Mouse (Mus musculus): ENCODE results near the gene Banp. TPM values are rescaled to one million over a fixed set of nuclear protein-coding genes. Genes with fewer than 3 reads are reported as not detected.

Banp gene
- total RNA-seq, 2 experiments from 2014 or later: 8.5 to 19.2 TPM

DNA sequence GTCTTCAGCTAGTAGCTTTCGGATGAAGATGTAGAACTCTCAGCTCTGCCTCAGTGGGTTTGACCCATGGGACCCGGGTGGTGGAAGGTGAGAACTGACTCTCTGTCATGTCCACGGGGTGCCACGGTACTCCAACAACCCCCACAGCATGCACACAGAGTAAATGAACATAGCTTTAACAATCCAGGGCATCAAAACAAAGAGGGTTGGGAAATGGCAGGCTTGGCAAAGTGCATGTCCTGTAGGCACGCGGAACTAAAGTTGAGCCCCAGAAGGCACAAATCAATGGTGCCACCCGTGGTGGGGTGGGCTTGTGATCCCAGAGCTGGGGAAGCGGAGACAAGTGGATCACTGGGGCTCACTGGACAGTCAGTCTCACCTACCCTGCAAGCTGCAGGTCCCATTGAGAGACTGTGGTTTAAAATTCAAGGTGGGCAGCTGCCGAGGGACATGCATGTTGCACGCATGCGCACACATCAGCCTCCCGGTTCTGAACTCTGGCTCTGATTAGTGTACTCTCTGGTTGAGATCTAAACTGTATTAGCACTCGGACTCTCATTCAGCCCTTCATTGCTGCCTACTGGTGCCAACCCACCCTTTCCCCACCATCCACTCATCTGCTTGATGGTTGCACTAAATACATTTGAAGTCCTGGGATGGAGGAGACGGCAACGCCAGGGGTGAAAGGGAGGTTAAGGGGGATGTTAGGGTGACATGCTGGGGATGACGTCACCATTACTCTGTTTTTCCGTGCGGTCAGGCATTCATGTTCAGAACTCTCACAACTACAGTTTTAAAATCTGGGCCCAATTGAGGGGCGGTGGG, 1.0 kb upstream of the Banp start:
- intact Hi-C loops (cut with DNase I): no loop called here
- DNase-seq: no peak

DNA sequence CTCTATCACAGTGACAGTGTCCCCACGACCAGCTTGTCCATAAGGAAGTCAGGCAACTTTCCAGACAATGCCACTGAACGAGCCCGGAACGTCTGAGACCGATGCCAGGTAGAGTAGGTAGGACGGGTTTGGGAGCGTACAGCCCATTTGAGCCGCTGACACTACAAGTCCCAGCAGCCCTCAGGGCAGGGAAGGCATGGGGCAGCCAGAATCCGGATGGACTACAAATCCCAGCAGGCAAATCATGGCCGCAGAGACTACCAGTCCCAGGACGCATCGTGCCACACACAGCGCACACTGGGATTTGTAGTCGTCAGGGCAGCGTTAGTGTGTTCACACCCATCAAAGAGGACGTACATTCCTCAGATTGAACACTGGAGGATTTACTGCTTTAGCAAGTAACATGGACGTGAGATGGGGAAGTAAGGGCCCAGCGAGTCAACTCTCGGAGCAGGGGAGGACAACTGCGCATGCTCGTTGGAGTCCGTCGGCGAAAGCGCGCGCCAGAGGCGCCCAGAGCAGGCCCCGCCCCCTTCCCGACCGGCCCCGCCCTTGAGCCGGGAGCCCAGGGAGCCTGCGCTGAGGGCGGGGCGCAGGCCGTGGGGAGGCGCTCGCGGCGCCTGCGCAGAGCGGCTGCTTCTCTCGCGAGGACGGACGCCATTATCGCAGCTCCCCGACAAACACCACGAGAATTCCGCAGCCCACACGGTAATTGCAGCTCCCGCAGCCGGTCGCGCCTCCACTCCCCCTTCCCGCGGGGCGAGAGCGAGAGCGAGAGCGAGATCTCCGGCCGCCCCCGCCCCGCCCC, 595 bp downstream of the Banp start:
- intact Hi-C loops (cut with DNase I): no loop called here
- peak; percentile 98 to 100 for DNase-seq

DNA sequence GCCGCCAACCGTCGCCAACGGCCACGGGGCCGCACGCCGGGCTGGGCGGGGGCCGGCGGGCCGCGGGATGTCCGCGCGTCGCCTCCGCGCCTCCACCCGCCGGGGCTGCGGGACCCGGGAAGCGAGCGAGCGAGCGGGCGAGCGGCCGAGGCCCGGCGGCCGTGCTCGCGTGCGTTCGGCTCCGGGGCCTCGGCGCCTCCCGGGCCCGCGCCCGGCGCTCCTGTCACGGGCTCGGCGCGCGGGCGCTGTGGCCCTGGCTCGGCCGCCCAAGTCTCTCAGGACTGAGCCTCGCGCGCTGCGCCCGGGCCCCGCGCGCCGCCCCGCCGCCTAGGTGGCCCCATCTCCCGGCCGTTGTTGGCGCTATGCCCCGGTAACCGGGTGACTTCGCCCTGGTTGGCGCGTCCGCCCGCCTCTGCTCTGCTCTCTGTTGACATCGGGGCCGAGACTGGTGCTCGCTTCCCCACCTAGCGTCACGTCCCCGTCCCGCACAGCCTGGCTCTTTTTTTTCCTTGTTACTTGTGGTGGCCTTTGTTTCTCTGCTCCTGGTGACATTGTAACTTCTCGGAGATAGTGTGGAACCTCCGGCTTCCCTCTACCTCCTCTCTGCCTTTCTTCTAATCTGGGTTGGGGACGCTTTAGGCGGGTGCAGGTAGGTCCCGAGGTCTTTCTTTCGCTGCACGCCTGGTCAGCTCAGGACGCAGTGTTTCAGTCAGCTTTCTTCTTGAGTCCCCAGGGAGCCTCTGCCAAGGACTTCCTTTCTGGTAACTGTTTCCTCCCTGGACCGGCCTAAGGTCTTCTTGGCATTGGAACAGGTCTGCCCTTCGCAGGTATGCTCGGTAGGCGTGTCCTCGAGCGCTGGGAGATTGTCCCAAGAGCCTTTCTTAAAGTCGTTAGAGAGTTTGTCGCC, 1.5 kb downstream of the Banp start:
- intact Hi-C loops (cut with DNase I): no loop called here
- peak; percentile 62 to 65 for DNase-seq

GRCm38 (mm10) chr8:121951656-121952009, 2.1 kb downstream of the Banp start:
- DNase-seq: no peak
- intact Hi-C loops (cut with DNase I): no loop called here

DNA sequence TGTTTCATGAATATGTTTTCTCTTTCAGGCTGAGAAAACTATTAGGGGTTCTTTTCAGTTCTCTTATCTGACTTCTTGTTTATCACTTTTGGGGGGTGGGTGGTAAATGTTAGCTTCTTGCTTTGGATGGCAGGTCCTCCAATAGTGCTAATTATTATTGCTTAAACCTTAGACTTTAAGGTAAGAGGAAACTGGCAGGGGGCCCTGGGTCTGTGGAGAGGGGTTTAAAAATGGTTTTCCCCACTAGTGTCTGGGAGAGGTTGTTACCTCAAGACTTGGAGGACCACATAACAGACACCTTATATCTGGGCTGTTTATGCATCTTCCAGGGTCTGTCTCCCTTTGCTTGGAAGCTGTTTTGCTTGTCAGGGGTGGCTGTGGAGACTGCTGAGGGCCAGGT, 2.6 kb downstream of the Banp start:
- intact Hi-C loops (cut with DNase I): no loop called here
- DNase-seq: no peak

DNA sequence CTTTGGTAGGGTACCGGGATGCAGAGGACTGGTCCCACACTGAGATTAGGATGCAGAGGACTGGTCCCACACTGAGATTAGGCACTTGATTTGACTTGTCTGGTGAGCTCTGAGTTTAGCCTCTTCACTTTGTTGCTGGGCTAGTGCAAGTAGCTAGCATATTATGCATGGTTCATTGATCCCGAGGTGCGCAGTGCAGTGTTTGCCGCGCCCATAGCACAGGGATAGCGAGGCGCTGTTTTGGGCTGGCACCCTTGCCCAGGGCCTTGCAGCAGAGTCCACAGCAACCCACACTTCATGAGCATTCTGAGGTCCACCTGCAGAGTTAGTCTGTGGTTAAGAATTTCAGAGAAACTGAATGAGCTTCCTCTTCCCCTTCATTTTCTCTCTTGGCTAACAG, 3.2 kb downstream of the Banp start:
- intact Hi-C loops (cut with DNase I): no loop called here
- DNase-seq: no peak

DNA sequence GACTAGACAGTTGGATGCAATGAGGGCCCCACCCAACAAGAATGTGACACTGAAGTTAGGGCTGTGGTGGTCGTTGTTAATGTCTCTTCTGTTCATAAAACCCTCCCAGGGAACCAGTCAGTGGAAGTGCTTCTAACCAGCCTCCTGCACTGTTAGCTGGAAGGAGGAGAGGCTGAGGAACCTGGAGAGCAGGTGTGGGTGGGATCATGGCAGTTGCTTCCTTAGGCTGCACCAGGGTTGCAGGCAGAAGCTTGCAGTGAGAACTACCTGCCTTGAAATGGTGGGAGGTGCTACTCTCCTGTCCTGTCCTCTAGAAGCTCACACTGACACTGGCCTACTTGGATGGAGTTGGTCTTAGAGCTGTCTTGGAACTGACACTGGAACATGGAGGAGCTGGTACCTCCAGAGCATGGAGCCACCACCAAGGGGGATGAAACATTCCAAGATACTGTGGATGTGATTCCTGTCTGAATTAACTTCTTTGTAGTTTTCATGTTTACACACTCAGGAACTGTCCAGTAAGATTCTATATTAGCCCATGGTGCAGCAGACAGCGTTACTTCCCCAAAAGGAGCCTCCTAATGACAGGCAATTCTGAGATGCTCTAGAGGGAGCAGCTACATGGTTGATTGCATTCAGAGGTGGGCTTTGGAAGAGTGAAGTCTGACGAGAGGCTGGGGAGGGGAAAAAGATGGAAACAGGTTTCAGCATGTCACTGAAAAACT, 4.4 kb downstream of the Banp start:
- DNase-seq: no peak
- intact Hi-C loops (cut with DNase I): no loop called here

DNA sequence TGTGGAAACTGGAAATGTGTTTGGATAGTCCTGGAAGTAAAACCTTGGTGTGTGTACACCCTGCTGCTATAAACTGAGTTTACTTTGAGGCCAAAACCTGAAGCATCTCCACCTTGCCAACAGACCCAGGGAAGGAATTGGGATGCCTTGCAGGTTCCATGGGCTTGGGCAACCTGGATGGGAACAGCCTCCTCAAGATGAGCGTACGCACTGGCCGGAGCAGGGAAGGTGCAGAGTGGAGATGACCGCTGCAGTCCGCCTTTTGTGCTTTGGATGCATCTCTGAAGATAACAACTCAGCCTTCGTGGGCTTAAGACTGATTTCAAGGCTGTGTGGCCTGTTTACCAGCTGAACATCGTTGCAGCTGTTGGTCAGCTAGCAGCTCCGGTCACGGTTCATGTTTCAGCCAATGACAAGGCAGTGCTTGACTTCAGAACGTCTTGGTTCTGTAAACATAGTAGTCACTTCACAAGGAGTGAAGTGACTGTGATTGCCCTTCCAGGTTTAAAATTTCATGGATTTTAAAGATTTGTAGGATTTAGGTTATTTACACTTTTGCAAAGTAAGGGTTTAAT, 5.5 kb downstream of the Banp start:
- no peak for DNase-seq
- intact Hi-C loops (cut with DNase I): no loop called here

- intact Hi-C loops (cut with DNase I): no loop called here
- DNase-seq: no peak
Observed at GRCm38 (mm10) chr8:121955825-121956500, 6.4 kb downstream of the Banp start.

DNA sequence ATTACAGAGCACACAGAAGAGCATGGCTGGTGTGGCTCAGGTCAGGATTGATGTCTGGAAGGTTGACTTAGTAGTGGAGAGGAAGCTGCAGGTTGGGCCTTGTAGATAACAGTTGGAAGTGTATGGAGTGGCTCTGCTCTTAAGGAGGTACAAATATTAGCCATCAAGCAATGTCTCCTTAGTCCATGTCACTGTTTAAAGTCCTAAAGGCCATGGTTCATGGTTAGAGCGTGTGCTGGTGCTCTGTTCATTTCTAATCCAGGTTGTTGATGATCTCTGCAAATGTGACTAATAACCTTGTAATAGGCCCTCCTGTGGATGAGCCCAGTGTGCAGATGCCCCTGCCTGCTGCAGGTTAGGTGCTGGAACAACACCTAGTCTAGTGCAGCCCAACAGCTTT, 8.8 kb downstream of the Banp start:
- intact Hi-C loops (cut with DNase I): no loop called here
- no peak for DNase-seq

DNA sequence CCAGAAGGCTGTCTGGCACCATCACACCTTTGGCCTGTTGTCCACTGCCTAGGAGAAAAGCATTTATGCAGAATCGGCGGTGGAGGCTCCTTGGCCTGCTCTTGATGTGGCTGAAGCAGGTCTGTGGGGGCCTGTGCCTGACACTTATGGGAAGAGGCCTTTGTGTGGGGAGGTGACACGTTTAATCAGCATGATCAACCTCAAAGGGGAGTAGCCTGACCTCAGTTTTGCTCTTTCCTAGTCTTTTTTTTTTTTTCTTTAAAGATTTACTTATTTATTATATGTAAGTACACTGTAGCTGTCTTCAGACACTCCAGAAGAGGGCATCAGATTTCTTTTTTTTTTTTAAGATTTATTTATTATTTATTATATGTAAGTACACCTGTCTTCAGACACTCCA, 13.3 kb downstream of the Banp start:
- DNase-seq: no peak
- intact Hi-C loops (cut with DNase I): no loop called here

DNA sequence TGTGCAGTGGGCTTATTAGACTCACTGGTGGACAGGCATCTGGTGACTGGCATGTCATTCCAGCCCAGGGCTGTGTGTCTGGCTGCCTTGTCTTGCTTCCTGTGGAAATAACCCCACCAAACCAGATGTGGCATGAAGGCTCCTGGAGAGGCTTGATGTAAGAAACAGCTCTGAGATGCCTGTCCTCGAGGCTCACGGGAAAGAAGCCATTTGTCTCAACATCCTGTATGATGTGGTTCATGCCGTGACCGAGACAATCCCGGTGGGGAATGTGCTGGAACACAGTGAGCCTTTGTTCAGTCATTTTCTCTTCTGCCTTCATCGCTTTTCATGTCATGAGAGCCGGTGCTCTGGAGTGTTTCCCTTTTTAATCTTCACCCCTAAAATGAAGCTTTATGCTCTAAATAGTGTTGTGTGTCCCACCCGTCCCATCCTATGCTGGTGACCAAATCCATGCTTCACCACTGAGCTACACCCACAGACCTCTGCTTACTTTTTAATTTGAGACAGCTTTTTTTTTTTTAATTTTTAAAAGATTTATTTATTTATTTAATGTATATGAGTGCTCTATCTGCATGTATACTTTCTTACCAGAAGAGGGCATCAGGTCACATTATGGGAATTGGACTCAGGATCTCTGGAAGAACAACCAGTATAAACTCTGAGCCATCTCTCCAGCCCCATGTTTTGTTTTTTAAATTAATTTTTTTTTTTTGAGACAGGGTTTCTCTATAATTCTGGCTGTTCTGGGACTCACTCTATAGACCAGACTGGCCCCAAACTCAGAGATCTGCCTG, 15.4 kb downstream of the Banp start:
- intact Hi-C loops (cut with DNase I): no loop called here
- peak; percentile 38 to 47 for DNase-seq

DNA sequence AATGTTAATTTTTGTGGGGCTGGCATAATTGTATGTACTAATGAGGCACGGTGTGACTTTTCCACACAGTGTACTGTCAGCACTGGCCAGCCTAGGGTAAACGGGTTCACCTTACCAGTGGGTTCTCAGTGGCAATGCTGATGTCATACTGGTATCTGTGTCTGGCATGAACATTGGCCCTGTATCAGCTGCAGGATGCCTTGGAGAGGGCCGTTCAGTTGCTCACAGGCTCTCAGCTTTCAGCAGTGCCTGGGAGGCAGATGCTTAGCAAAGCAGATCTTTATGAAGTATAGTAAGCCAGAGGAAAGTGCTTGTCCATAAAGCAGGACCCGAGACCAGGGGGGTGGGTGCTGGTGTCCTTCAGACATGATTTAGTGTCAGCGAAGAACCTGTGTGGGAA, 16.6 kb downstream of the Banp start:
- DNase-seq: no peak
- intact Hi-C loops (cut with DNase I): no loop called here

- no peak for DNase-seq
- intact Hi-C loops (cut with DNase I): no loop called here
Observed at GRCm38 (mm10) chr8:121966714-121967448, 17.3 kb downstream of the Banp start.

- DNase-seq: peak in 1 of 2 experiments; percentile 22
- intact Hi-C loops (cut with DNase I): no loop called here
Observed at GRCm38 (mm10) chr8:121967977-121968376, 18.4 kb downstream of the Banp start.

GRCm38 (mm10) chr8:121968542-121968941, 19.0 kb downstream of the Banp start:
- no peak for DNase-seq
- intact Hi-C loops (cut with DNase I): no loop called here

- intact Hi-C loops (cut with DNase I): no loop called here
- no peak for DNase-seq
Observed at GRCm38 (mm10) chr8:121970225-121970624, 20.7 kb downstream of the Banp start.

DNA sequence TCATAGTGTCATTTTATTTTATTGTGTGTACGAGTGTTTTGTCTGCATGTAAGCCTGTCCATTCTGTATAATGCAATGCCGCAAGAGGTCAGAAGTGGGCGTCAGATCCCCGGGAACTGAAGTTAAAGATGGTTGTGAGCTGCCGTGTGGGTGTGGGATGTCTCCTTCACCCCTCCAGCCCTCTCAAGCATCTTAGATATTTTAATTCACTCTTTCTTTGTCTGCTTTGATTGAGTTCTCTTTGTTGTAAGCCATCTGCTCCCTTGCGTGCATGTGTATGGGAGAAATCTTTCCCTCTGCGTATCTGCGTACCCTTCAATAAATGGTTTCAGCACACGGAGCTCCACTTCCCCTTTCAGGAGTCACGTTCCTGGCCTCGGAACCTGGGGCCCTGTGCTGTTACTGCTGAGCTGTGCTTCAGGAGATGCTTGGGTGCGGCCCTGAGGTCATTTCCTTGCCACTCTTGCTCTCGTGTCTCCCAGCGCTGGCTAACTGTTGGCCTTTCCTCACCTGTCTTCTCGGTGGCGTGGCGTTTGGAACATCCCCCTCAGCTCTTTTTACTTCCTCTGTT, 22.0 kb downstream of the Banp start:
- DNase-seq: no peak

More for the DNA sequence above, 22.0 kb downstream of the Banp start:
- intact Hi-C loops (cut with DNase I): no loop called here

Data from heart, postnatal 36 days (tissue).